Mouse (Mus musculus) forebrain, embryonic 12.5 days (tissue): ENCODE results near the gene Tap2. TPM values are rescaled to one million over a fixed set of nuclear protein-coding genes. Genes with fewer than 3 reads are reported as not detected.
"Not testable (repeated sequence)": the region's sequence is repeated elsewhere in the genome, so short reads cannot be mapped to it uniquely, and the experiment has no call there.

Experiments used
- ATAC-seq: fragments of 200-750 bp; cut with Nextera tagmentation; 2 replicates; pipeline ENCODE4 v1.8.0; 2017; ENCODE audit warnings: moderate TSS enrichment; ENCODE audit not compliant: low FRiP score
- H3K27ac ChIP-seq: fragments of 300-500 bp; sonication (generic); 2 replicates; pipeline ENCODE4 v1.5.1; 2016; ENCODE audit warnings: mild to moderate bottlenecking
- H3K27me3 ChIP-seq: fragments of 300-500 bp; sonication (generic); 2 replicates; pipeline ENCODE4 v1.6.1; 2016; ENCODE audit warnings: mild to moderate bottlenecking
- H3K36me3 ChIP-seq: fragments of 300-500 bp; sonication (generic); replicated peaks from 2 replicates; pipeline ENCODE4 v1.6.1; 2016; ENCODE audit warnings: mild to moderate bottlenecking
- H3K4me1 ChIP-seq: fragments of 300-500 bp; sonication (generic); 2 replicates; pipeline ENCODE4 v1.6.1; 2016
- H3K4me2 ChIP-seq: fragments of 300-500 bp; sonication (generic); 2 replicates; pipeline ENCODE4 v1.6.1; 2016; ENCODE audit warnings: mild to moderate bottlenecking, moderate library complexity
- H3K4me3 ChIP-seq: fragments of 300-500 bp; sonication (generic); replicated peaks from 2 replicates; pipeline ENCODE4 v1.5.1; 2016; ENCODE audit warnings: mild to moderate bottlenecking
- H3K9ac ChIP-seq: fragments of 300-500 bp; sonication (generic); 2 replicates; pipeline ENCODE4 v1.6.1; 2016; ENCODE audit warnings: mild to moderate bottlenecking
- H3K9me3 ChIP-seq: fragments of 300-500 bp; sonication (generic); 2 replicates; pipeline ENCODE4 v1.6.1; 2016
- WGBS: fragments of 180-500 bp; shearing (Covaris S2); methylation state at CpG from one replicate; pipeline ENCODE4 v1.1.7; 2016; 5-methylcytosine and 5-hydroxymethylcytosine counted together
- polyA plus RNA-seq: library from polyadenylated mRNA; unstranded; fragments of >200 nt; fragmentation: Nextera tagmentation; extraction: Ambion mirVana; gene quantifications from 2 replicates; pipeline ENCODE4 v1.2.1, GENCODE M21; 2016

Gene Tap2
- polyA plus RNA-seq, 1 experiment from 2014 or later: 0.47 TPM

- H3K36me3 ChIP-seq, H3K27ac ChIP-seq, ATAC-seq, H3K9me3 ChIP-seq, H3K9ac ChIP-seq, H3K4me3 ChIP-seq, H3K4me1 ChIP-seq, H3K4me2 ChIP-seq: not testable (repeated sequence)
- peaks cover 18% of the 10 kb centered on the region for H3K27me3 ChIP-seq
- WGBS: 89% methylated on average over 9 of the region's 11 CpGs
These were observed 15.8 kb downstream of the Tap2 start for GRCm38 (mm10) chr17:34219096-34219495.

GRCm38 (mm10) chr17:34219801-34220200, 16.5 kb downstream of the Tap2 start:
- not testable (repeated sequence) for H3K9ac ChIP-seq, H3K36me3 ChIP-seq, H3K4me3 ChIP-seq, H3K27ac ChIP-seq, ATAC-seq, H3K9me3 ChIP-seq, H3K4me2 ChIP-seq, H3K4me1 ChIP-seq
- WGBS: 95% methylated on average over 4 of the region's 7 CpGs
- peaks cover 11% of the 10 kb centered on the region for H3K27me3 ChIP-seq

- H3K27ac ChIP-seq, H3K36me3 ChIP-seq, H3K27me3 ChIP-seq, ATAC-seq, H3K9ac ChIP-seq, H3K4me1 ChIP-seq, H3K4me2 ChIP-seq, H3K4me3 ChIP-seq, H3K9me3 ChIP-seq: not testable (repeated sequence)
- 95% methylated on average over 7 of the region's 16 CpGs for WGBS
These were observed 17.1 kb downstream of the Tap2 start for GRCm38 (mm10) chr17:34220401-34220800.

GRCm38 (mm10) chr17:34224816-34225215, 21.5 kb downstream of the Tap2 start:
- peaks cover 5% of the 10 kb centered on the region; the same call in 1 of the 2 replicates for H3K9me3 ChIP-seq
- no peak for ATAC-seq
- no peak overlapping the region for H3K9ac ChIP-seq
- H3K4me3 ChIP-seq: no peak overlapping the region
- no peaks in the 10 kb centered on the region for H3K27me3 ChIP-seq
- H3K4me2 ChIP-seq: no peak overlapping the region
- 91% methylated on average over 3 of the region's 3 CpGs for WGBS
- H3K4me1 ChIP-seq: no peaks in the 10 kb centered on the region
- no peak overlapping the region for H3K27ac ChIP-seq
- no peaks in the 10 kb centered on the region for H3K36me3 ChIP-seq

- no peak for ATAC-seq
- 97% methylated on average over 8 of the region's 8 CpGs for WGBS
- no peak overlapping the region for H3K4me2 ChIP-seq
- H3K27me3 ChIP-seq: no peaks in the 10 kb centered on the region
- H3K4me3 ChIP-seq: no peak overlapping the region
- H3K9ac ChIP-seq: no peak overlapping the region
- H3K36me3 ChIP-seq: no peaks in the 10 kb centered on the region
- H3K9me3 ChIP-seq: peaks cover 5% of the 10 kb centered on the region; the same call in 1 of the 2 replicates
- H3K27ac ChIP-seq: no peak overlapping the region
- H3K4me1 ChIP-seq: no peaks in the 10 kb centered on the region
These were observed 22.1 kb downstream of the Tap2 start for GRCm38 (mm10) chr17:34225426-34225825.

- H3K27me3 ChIP-seq, H3K27ac ChIP-seq, H3K36me3 ChIP-seq, H3K9me3 ChIP-seq, H3K4me3 ChIP-seq, ATAC-seq, H3K9ac ChIP-seq, H3K4me2 ChIP-seq, H3K4me1 ChIP-seq: not testable (repeated sequence)
- 97% methylated on average over 16 of the region's 23 CpGs for WGBS
These were observed 22.6 kb downstream of the Tap2 start for GRCm38 (mm10) chr17:34225911-34226310.

- H3K27ac ChIP-seq, H3K36me3 ChIP-seq, H3K9me3 ChIP-seq, H3K9ac ChIP-seq, H3K4me1 ChIP-seq, H3K4me3 ChIP-seq, ATAC-seq, H3K27me3 ChIP-seq, H3K4me2 ChIP-seq: not testable (repeated sequence)
- 94% methylated on average over 9 of the region's 9 CpGs for WGBS
These were observed 27.6 kb downstream of the Tap2 start for GRCm38 (mm10) chr17:34230971-34231370.

GRCm38 (mm10) chr17:34232021-34232420, 28.7 kb downstream of the Tap2 start:
- H3K27ac ChIP-seq, H3K9ac ChIP-seq, H3K9me3 ChIP-seq, H3K4me3 ChIP-seq, H3K4me2 ChIP-seq, H3K27me3 ChIP-seq, ATAC-seq, H3K36me3 ChIP-seq, H3K4me1 ChIP-seq: not testable (repeated sequence)
- 84% methylated on average over 5 of the region's 7 CpGs for WGBS

- H3K9ac ChIP-seq: no peak overlapping the region
- no peaks in the 10 kb centered on the region for H3K9me3 ChIP-seq
- H3K4me1 ChIP-seq: no peaks in the 10 kb centered on the region
- no peak overlapping the region for H3K4me2 ChIP-seq
- no peak overlapping the region for H3K4me3 ChIP-seq
- WGBS: 53% methylated on average over 9 of the region's 9 CpGs
- no peaks in the 10 kb centered on the region for H3K27me3 ChIP-seq
- no peak for ATAC-seq
- H3K27ac ChIP-seq: no peak overlapping the region
- no peaks in the 10 kb centered on the region for H3K36me3 ChIP-seq
These were observed 31.6 kb downstream of the Tap2 start for GRCm38 (mm10) chr17:34234926-34235325.

- Histone ChIP-seq H3K4me2 (no peak overlapping the region), H3K9me3 (no peaks in the 10 kb centered on the region), H3K36me3 (no peaks in the 10 kb centered on the region), H3K4me3 (no peak overlapping the region), H3K4me1 (no peaks in the 10 kb centered on the region), H3K9ac (no peak overlapping the region), H3K27me3 (no peaks in the 10 kb centered on the region), H3K27ac (no peak overlapping the region)
- ATAC-seq: no peak
- WGBS: 77% methylated on average over 5 of the region's 5 CpGs
These were observed 33.4 kb downstream of the Tap2 start for GRCm38 (mm10) chr17:34236691-34237090.

GRCm38 (mm10) chr17:34237741-34238140, 34.4 kb downstream of the Tap2 start:
- Histone ChIP-seq H3K27ac (no peak overlapping the region), H3K27me3 (no peaks in the 10 kb centered on the region), H3K9me3 (no peaks in the 10 kb centered on the region), H3K4me2 (no peak overlapping the region), H3K36me3 (no peaks in the 10 kb centered on the region), H3K9ac (no peak overlapping the region), H3K4me3 (no peak overlapping the region), H3K4me1 (no peaks in the 10 kb centered on the region)
- no peak for ATAC-seq
- 82% methylated on average over 3 of the region's 3 CpGs for WGBS

GRCm38 (mm10) chr17:34238706-34239105, 35.4 kb downstream of the Tap2 start, which contains the start of gene H2-Ob:
TSS of gene H2-Ob (plus strand) at chr17:34238903.
- H3K27me3 ChIP-seq: 0 out of 2 replicates have a peak, but pooled peaks cover under 1% of the 10 kb centered on the region
- H3K27ac ChIP-seq: no peak within 1 kb of the TSS
- no peaks in the 10 kb centered on the region for H3K36me3 ChIP-seq
- no peak within 1 kb of the TSS for H3K4me3 ChIP-seq
- ATAC-seq: no peak
- no peaks in the 10 kb centered on the region for H3K4me1 ChIP-seq
- H3K9ac ChIP-seq: no peak within 1 kb of the TSS
- H3K9me3 ChIP-seq: no peaks in the 10 kb centered on the region
- no peak within 1 kb of the TSS for H3K4me2 ChIP-seq
- 62% methylated on average over 3 of the region's 3 CpGs for WGBS

GRCm38 (mm10) chr17:34239601-34240041, 36.3 kb downstream of the Tap2 start:
- no peak overlapping the region for H3K4me2 ChIP-seq
- no peak for ATAC-seq
- WGBS: 79% methylated on average over 10 of the region's 10 CpGs
- no peak overlapping the region for H3K27ac ChIP-seq
- H3K27me3 ChIP-seq: 0 out of 2 replicates have a peak, but pooled peaks cover 6% of the 10 kb centered on the region
- H3K36me3 ChIP-seq: no peaks in the 10 kb centered on the region
- no peaks in the 10 kb centered on the region for H3K9me3 ChIP-seq
- no peaks in the 10 kb centered on the region for H3K4me1 ChIP-seq
- H3K4me3 ChIP-seq: no peak overlapping the region
- H3K9ac ChIP-seq: no peak overlapping the region
